Mouse (Mus musculus) lung, adult 2 months (tissue): ENCODE measurements around the gene Ube2q1. TPM values are rescaled to one million over a fixed set of nuclear protein-coding genes. Genes with fewer than 3 reads are reported as not detected.
"Not testable (repeated sequence)": the region's sequence is repeated elsewhere in the genome, so short reads cannot be mapped to it uniquely, and the experiment has no call there.

ENCODE experiments used
- DNase-seq: peaks from one replicate; pipeline ENCODE4 v3.0.0; 2022
- H3K4me1 ChIP-seq: fragments of 200-500 bp; 2 replicates; pipeline ENCODE4 v1.6.1; 2011; ENCODE audit warnings: low read length; ENCODE audit not compliant: control insufficient read depth, insufficient read depth
- H3K4me3 ChIP-seq: fragments of 200-500 bp; replicated peaks from 2 replicates; pipeline ENCODE3; 2011; ENCODE audit warnings: low read depth, mild to moderate bottlenecking, control low read depth, low read length; ENCODE audit errors: extremely low read depth
- CTCF ChIP-seq: fragments of 200-500 bp; IDR thresholded peaks from 2 replicates; pipeline ENCODE4 v1.5.1; 2011; ENCODE audit warnings: mild to moderate bottlenecking, low read length, control low read depth; ENCODE audit not compliant: insufficient read depth
- POLR2A ChIP-seq: fragments of 200-500 bp; IDR thresholded peaks from 2 replicates; pipeline ENCODE4 v1.6.1; 2011; ENCODE audit warnings: low read depth, mild to moderate bottlenecking, control low read depth, low read length, borderline replicate concordance; ENCODE audit errors: extremely low read depth
- WGBS: fragments of 180-500 bp; shearing (Covaris S2); methylation state at CpG from one replicate; pipeline ENCODE4 v1.1.7; 2018; 5-methylcytosine and 5-hydroxymethylcytosine counted together
- polyA plus RNA-seq: library from polyadenylated mRNA; depleted of rRNA; stranded (reverse); fragments of >200 nt; gene quantifications from 2 replicates; pipeline ENCODE4 v1.2.3, GENCODE M21; 2012

Gene Ube2q1
- polyA plus RNA-seq, 1 experiment, result 25.2 TPM

DNA sequence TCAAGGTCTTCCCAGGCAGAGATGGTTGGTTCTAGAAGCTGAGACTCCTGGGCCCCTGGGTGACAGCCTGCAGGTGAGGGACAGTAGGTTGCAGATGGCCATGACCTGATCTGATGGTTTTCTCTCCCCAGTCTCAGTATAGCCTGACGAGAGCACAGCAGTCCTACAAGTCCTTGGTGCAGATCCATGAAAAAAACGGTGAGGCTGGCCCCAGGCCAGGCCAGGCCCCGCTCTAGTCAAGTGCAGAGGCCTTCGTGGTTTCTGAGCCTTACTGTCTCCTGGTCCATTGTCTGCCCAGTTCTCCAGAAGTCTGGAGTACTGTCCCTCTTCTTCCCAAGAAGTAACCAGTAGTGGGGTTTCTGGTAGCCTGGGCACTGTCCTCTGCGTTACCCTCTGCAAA, 8.2 kb downstream of the Ube2q1 start:
- no peak overlapping the region for H3K4me3 ChIP-seq
- DNase-seq, result no peak
- H3K4me1 ChIP-seq, result peaks cover 6% of the 10 kb centered on the region
- 72% methylated on average over 5 of the region's 5 CpGs for WGBS
- TF ChIP-seq CTCF (no peak), POLR2A (no peak)

- TF ChIP-seq CTCF (peak; percentile 92), POLR2A (peak; percentile 24; the same call in 1 of the 2 replicates)
- WGBS, result 11% methylated on average over 11 of the region's 11 CpGs
- H3K4me3 ChIP-seq, result peak overlapping the region; percentile 36
- peaks cover 6% of the 10 kb centered on the region for H3K4me1 ChIP-seq
- DNase-seq, result peak; percentile 82
These were observed 11.8 kb downstream of the Ube2q1 start for GRCm38 (mm10) chr3:89784991-89785753.

DNA sequence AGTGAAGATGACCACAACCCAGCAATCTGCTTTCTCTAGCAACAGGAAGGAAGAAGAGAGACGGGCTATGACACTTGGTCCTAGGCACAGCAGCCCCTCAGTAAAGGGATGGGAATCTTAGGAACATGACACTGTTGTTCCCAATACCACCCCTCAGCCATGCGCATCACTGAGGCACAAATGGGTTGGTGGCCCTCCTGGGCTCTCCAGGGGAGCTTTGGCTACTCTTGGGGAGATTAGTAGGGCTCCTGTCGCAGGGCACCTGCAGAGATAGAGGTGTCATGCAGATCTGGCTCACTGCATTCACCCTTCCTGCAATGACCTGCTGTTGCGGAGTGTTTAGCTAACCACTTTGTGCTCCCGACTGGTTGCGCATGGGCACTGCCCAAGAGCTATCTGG, 12.9 kb downstream of the Ube2q1 start:
- no peak for DNase-seq
- Histone ChIP-seq H3K4me3 (no peak overlapping the region), H3K4me1 (peaks cover 6% of the 10 kb centered on the region)
- TF ChIP-seq POLR2A (no peak), CTCF (no peak)
- WGBS, result 82% methylated on average over 6 of the region's 6 CpGs

DNA sequence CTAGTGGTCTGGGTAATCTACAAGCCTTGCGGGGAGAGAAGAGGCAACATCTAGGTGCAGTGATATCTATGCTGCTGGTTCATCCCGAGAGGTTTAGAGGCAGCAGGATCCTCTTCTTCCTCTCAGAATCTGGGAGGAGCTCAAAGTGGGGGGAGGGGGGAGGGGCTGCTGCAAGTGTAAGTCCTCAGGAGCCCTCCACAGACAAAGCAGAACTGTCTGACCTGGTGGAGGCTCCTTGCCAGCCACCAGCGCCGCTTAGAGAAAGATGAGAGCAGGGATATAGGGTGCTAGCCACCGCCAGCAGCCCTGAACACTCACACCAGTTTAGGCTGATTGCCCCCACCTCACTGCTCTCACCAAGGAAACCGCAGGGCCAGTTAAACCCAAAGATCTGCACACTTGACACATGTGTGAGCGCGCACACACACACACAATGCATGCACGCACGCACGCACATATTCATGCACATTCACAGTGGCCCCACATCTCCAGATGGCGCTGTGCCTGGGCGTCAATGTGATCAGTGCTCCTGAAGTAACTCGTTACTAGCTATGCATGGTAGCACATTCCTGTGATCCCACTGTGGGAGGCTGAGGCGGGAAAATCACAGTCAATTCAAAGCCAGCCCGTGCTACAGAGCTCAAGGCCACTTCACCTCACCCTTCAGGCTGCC, 15.4 kb downstream of the Ube2q1 start:
- DNase-seq, result no peak
- TF ChIP-seq POLR2A (no peak), CTCF (no peak)
- WGBS, result 72% methylated on average over 16 of the region's 16 CpGs
- Histone ChIP-seq H3K4me3 (no peak overlapping the region), H3K4me1 (peaks cover 6% of the 10 kb centered on the region)

- Histone ChIP-seq H3K4me1 (no peaks in the 10 kb centered on the region), H3K4me3 (no peak overlapping the region)
- DNase-seq, result no peak
- TF ChIP-seq POLR2A (no peak), CTCF (no peak)
- WGBS, result 65% methylated on average over 2 of the region's 2 CpGs
These were observed 21.2 kb downstream of the Ube2q1 start for GRCm38 (mm10) chr3:89794616-89795015.

GRCm38 (mm10) chr3:89795746-89796145, 22.3 kb downstream of the Ube2q1 start:
- Histone ChIP-seq H3K4me3 (no peak overlapping the region), H3K4me1 (no peaks in the 10 kb centered on the region)
- no peak for TF ChIP-seq POLR2A
- TF ChIP-seq CTCF, result no peak
- 56% methylated on average over 5 of the region's 5 CpGs for WGBS
- DNase-seq, result no peak

DNA sequence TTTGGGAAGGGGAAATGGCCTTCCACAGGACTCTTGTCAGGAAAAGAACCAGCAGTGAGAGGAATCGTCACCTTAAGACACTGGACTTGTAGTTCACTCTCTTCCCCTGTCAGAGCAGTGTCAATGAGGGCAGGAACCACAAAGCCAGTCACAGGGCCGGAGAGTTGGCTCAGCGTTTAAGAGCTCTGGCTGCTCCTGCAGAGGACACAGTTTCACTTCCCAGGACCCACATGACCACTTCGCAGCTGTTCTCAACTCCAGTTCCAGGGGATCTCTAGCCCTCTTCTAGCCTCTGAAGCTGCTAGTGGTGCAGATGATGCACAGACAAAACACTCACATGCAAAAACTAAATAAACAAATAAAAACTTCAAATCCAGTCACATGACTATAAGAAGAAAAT, 22.9 kb downstream of the Ube2q1 start:
- no peaks in the 10 kb centered on the region for H3K4me1 ChIP-seq
- TF ChIP-seq CTCF, result no peak
- no peak for TF ChIP-seq POLR2A
- WGBS, result 19% methylated on average over 4 of the region's 4 CpGs
- no peak overlapping the region for H3K4me3 ChIP-seq
- no peak for DNase-seq

DNA sequence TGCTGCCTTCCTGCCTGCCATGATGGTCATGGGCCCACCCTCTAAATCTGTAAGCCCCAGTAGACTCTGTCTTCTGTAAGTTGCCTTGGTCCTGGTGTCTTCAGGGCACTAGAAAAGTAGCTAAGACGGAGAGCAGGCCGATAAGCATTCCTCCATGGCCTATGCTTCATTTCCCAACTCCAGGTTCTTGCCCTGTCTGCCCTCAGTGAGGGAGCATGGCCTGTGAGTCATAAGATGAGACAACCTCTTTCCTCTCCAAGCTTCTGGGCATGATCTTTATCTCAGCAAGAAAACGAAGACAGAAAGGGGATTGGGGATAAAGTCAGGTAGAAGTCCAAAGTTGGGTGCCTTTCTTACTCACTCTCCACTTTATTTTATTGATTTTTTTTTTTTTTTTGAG, 25.1 kb downstream of the Ube2q1 start:
- H3K4me3 ChIP-seq, result no peak overlapping the region
- H3K4me1 ChIP-seq, result peaks cover 5% of the 10 kb centered on the region
- TF ChIP-seq CTCF (no peak), POLR2A (no peak)
- WGBS, result 80% methylated on average over 3 of the region's 3 CpGs
- DNase-seq, result no peak

DNA sequence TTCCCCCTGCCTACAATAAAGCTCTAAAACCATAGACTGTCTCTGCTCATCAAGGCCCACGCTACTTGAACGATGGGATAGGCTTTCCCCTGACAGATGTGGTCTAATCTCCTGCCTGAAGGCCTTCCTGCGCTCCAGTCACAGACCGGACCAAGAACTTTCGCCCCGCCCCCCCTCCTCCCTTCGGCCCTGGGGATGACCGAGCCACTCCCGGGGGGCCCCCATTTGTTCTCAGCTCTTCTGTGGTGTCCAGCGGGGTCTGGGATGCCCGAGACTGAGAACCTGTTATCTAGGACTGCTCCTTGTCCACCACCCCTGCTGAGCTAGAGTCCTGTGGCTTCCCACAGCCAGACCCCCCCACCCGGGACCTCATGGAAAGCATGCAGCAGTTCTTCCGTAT, 26.1 kb downstream of the Ube2q1 start:
- no peak for DNase-seq
- no peak overlapping the region for H3K4me3 ChIP-seq
- WGBS, result 28% methylated on average over 13 of the region's 13 CpGs
- peaks cover 5% of the 10 kb centered on the region for H3K4me1 ChIP-seq
- TF ChIP-seq POLR2A, result no peak
- no peak for TF ChIP-seq CTCF

GRCm38 (mm10) chr3:89800078-89800477, 26.7 kb downstream of the Ube2q1 start:
- not testable (repeated sequence) for H3K4me3 ChIP-seq
- 77% methylated on average over 3 of the region's 3 CpGs for WGBS

More at GRCm38 (mm10) chr3:89800078-89800477, 26.7 kb downstream of the Ube2q1 start:
- not testable (repeated sequence) for DNase-seq, H3K4me1 ChIP-seq
